Mouse (Mus musculus): ENCODE data around the gene Gm2696. TPM values are rescaled to one million over a fixed set of nuclear protein-coding genes. Genes with fewer than 3 reads are reported as not detected.

Gm2696 gene
- not detected in 2 replicates for polyA plus RNA-seq (2021; fragmentation: Nextera tagmentation)
- long read RNA-seq, experiment 1: 0 reads
- long read RNA-seq, experiment 2: 0 reads

GRCm38 (mm10) chr10:77814382-77814781 is at the start of gene Gm2696:
Gm2696 (plus strand) TSS chr10:77814682.

GRCm38 (mm10) chr10:77771225-77771624 is 43.3 kb upstream of the Gm2696 start, which contains the start of gene Gm3238:
Gm3238 (minus strand) TSS chr10:77771325.

GRCm38 (mm10) chr10:77776844-77777243 is 37.6 kb upstream of the Gm2696 start, which contains the start of gene Gm7138:
Gm7138 (minus strand) TSS chr10:77776944.

GRCm38 (mm10) chr10:77782442-77782841 is 32.0 kb upstream of the Gm2696 start, which contains the start of gene Gm3250:
Gm3250 (minus strand) TSS chr10:77782542.

GRCm38 (mm10) chr10:77787876-77788275 is 26.6 kb upstream of the Gm2696 start, which contains the start of gene Gm7137:
Gm7137 (minus strand) TSS chr10:77788200.

GRCm38 (mm10) chr10:77794976-77795375 is 19.5 kb upstream of the Gm2696 start, which contains the start of gene Gm9639:
Gm9639 (minus strand) TSS chr10:77795076.

GRCm38 (mm10) chr10:77798921-77799508 is 15.5 kb upstream of the Gm2696 start, which contains the start of gene Gm19668:
Gm19668 (minus strand) TSS chr10:77799133.

GRCm38 (mm10) chr10:77811743-77812142 is 2.7 kb upstream of the Gm2696 start, which contains the start of gene Gm9507:
Gm9507 (minus strand) TSS chr10:77811843.

GRCm38 (mm10) chr10:77826951-77827350 is 12.5 kb downstream of the Gm2696 start, which contains the start of gene Krtap10-4:
Krtap10-4 (minus strand) TSS chr10:77827095.

GRCm38 (mm10) chr10:77835647-77836046 is 21.2 kb downstream of the Gm2696 start, which contains the start of gene Krtap10-10:
Krtap10-10 (plus strand) TSS chr10:77835947.

GRCm38 (mm10) chr10:77846503-77846902 is 32.0 kb downstream of the Gm2696 start, which contains the start of gene Gm36176:
Gm36176 (plus strand) TSS chr10:77846803.

GRCm38 (mm10) chr10:77852559-77852958 is 38.1 kb downstream of the Gm2696 start, which contains the start of gene Gm10318:
Gm10318 (plus strand) TSS chr10:77852859.

GRCm38 (mm10) chr10:77861675-77862074 is 47.2 kb downstream of the Gm2696 start, which contains the start of gene Gm3285:
Gm3285 (plus strand) TSS chr10:77861975.

Other genes starting within 250 kb of the Gm2696 start
- 56.3 and 68.9 TPM in 2 replicates for gene Pttg1ip, start 233.0 kb upstream of the Gm2696 start, polyA plus RNA-seq (2021; fragmentation: Nextera tagmentation)
- gene Sumo3, start 208.6 kb upstream of the Gm2696 start, polyA plus RNA-seq (2021; fragmentation: Nextera tagmentation): 157 and 188 TPM in 2 replicates
- gene Gm49325, start 208.5 kb upstream of the Gm2696 start, polyA plus RNA-seq (2021; fragmentation: Nextera tagmentation): 1.9 and 10.3 TPM in 2 replicates
- gene Ube2g2, start 192.4 kb upstream of the Gm2696 start, polyA plus RNA-seq (2021; fragmentation: Nextera tagmentation): 50.9 and 59.2 TPM in 2 replicates
- gene Tspear, start 128.1 kb upstream of the Gm2696 start, polyA plus RNA-seq (2021; fragmentation: Nextera tagmentation): 0.20 TPM in 2 replicates
- not detected in 2 replicates for gene Gm19402, start 123.9 kb upstream of the Gm2696 start, polyA plus RNA-seq (2021; fragmentation: Nextera tagmentation)
- gene Gm9508, start 117.4 kb upstream of the Gm2696 start, polyA plus RNA-seq (2021; fragmentation: Nextera tagmentation): not detected in 2 replicates
- gene Gm10272, start 108.1 kb upstream of the Gm2696 start, polyA plus RNA-seq (2021; fragmentation: Nextera tagmentation): not detected in 2 replicates
- gene Gm10024, start 103.2 kb upstream of the Gm2696 start, polyA plus RNA-seq (2021; fragmentation: Nextera tagmentation): not detected in 2 replicates
- gene Gm10142, start 98.9 kb upstream of the Gm2696 start, polyA plus RNA-seq (2021; fragmentation: Nextera tagmentation): not detected in 2 replicates
- gene Krtap12-1, start 94.1 kb upstream of the Gm2696 start, polyA plus RNA-seq (2021; fragmentation: Nextera tagmentation): not detected in 2 replicates
- gene Gm10100, start 88.2 kb upstream of the Gm2696 start, polyA plus RNA-seq (2021; fragmentation: Nextera tagmentation): not detected in 2 replicates
- gene Gm18596, start 72.0 kb upstream of the Gm2696 start, polyA plus RNA-seq (2021; fragmentation: Nextera tagmentation): not detected in 2 replicates
- gene Gm9736, start 63.3 kb upstream of the Gm2696 start, polyA plus RNA-seq (2021; fragmentation: Nextera tagmentation): not detected in 2 replicates
- gene Gm3233, start 55.0 kb upstream of the Gm2696 start, polyA plus RNA-seq (2021; fragmentation: Nextera tagmentation): not detected in 2 replicates
- gene Gm3238, start 43.4 kb upstream of the Gm2696 start, polyA plus RNA-seq (2021; fragmentation: Nextera tagmentation): not detected in 2 replicates
- gene Gm7138, start 37.7 kb upstream of the Gm2696 start, polyA plus RNA-seq (2021; fragmentation: Nextera tagmentation): not detected in 2 replicates
- gene Gm3250, start 32.1 kb upstream of the Gm2696 start, polyA plus RNA-seq (2021; fragmentation: Nextera tagmentation): not detected in 2 replicates
- gene Gm7137, start 26.5 kb upstream of the Gm2696 start, polyA plus RNA-seq (2021; fragmentation: Nextera tagmentation): not detected in 2 replicates
- not detected in 2 replicates for gene Gm9639, start 19.6 kb upstream of the Gm2696 start, polyA plus RNA-seq (2021; fragmentation: Nextera tagmentation)
- gene Gm19668, start 15.5 kb upstream of the Gm2696 start, polyA plus RNA-seq (2021; fragmentation: Nextera tagmentation): not detected in 2 replicates
- not detected in 2 replicates for gene Gm9507, start 2.8 kb upstream of the Gm2696 start, polyA plus RNA-seq (2021; fragmentation: Nextera tagmentation)
- gene Krtap10-4, start 12.4 kb downstream of the Gm2696 start, polyA plus RNA-seq (2021; fragmentation: Nextera tagmentation): not detected in 2 replicates
- gene Krtap10-10, start 21.3 kb downstream of the Gm2696 start, polyA plus RNA-seq (2021; fragmentation: Nextera tagmentation): not detected in 2 replicates
- gene Gm36176, start 32.1 kb downstream of the Gm2696 start, polyA plus RNA-seq (2021; fragmentation: Nextera tagmentation): not detected in 2 replicates
- gene Gm10318, start 38.2 kb downstream of the Gm2696 start, polyA plus RNA-seq (2021; fragmentation: Nextera tagmentation): not detected in 2 replicates
- gene Gm3285, start 47.3 kb downstream of the Gm2696 start, polyA plus RNA-seq (2021; fragmentation: Nextera tagmentation): not detected in 2 replicates
- 4.8 TPM in 2 replicates for gene Lrrc3, start 87.9 kb downstream of the Gm2696 start, polyA plus RNA-seq (2021; fragmentation: Nextera tagmentation)
- gene Trpm2, start 155.9 kb downstream of the Gm2696 start, polyA plus RNA-seq (2021; fragmentation: Nextera tagmentation): 3.8 and 4.0 TPM in 2 replicates
- 38.1 and 47.5 TPM in 2 replicates for gene 1810043G02Rik, start 163.8 kb downstream of the Gm2696 start, polyA plus RNA-seq (2021; fragmentation: Nextera tagmentation)
- gene Pfkl, start 195.4 kb downstream of the Gm2696 start, polyA plus RNA-seq (2021; fragmentation: Nextera tagmentation): 67.7 and 71.8 TPM in 2 replicates
- 0.84 TPM in 1 of 2 replicates, not detected in the other for gene Dnmt3l, start 227.3 kb downstream of the Gm2696 start, polyA plus RNA-seq (2021; fragmentation: Nextera tagmentation)
- not detected in 2 replicates for gene Aire, start 228.9 kb downstream of the Gm2696 start, polyA plus RNA-seq (2021; fragmentation: Nextera tagmentation)